Mouse (Mus musculus) kidney, postnatal 36 days (tissue): Measurements from ENCODE around the gene Chn2.

Experiments
- DNase-seq, 2 experiments: peaks; one replicate each; pipeline ENCODE4 v3.0.0; 2021 to 2022; ENCODE audit warnings: mixed read lengths in 2 of 2

The Chn2 gene

DNA sequence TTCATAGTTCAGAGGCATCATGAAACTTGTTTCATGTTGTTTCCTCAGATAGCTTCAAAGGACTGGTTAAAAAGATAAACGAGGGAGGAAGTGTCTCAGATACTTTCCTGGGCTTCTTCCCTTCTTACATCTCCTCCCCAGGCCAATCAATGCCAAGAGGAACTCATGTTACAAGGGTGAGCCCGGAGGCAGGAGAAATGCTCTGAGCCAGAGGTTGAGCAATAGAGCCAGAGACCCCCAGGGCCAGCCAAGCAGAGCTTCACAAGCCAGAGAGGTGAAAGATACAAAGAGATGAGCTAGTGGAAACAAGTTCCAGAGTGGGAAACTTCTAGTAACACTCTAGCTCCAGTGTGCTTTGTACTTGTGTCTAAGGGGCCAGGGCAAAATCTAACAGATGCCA, 38.9 kb downstream of the Chn2 start:
- DNase-seq: no peak

DNA sequence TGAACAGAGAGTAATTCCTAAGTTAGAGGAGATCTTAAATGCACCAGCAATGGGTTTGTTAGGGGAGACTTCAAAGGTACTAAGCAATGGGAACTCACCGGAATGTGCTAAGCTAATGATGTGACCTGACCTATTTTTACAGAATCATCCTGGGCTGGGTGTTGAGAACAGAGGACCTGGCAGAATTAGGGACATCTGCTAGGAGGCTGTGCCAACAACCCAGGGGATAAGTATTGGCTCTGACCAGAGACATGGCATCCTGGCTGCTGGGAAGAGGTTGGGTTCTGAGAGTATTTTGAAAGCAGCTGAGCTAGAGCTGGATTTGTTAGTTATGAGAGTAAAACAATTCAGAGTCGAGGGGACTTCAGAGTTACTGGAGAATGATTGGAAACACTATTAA, 40.5 kb downstream of the Chn2 start:
- no peak for DNase-seq

DNA sequence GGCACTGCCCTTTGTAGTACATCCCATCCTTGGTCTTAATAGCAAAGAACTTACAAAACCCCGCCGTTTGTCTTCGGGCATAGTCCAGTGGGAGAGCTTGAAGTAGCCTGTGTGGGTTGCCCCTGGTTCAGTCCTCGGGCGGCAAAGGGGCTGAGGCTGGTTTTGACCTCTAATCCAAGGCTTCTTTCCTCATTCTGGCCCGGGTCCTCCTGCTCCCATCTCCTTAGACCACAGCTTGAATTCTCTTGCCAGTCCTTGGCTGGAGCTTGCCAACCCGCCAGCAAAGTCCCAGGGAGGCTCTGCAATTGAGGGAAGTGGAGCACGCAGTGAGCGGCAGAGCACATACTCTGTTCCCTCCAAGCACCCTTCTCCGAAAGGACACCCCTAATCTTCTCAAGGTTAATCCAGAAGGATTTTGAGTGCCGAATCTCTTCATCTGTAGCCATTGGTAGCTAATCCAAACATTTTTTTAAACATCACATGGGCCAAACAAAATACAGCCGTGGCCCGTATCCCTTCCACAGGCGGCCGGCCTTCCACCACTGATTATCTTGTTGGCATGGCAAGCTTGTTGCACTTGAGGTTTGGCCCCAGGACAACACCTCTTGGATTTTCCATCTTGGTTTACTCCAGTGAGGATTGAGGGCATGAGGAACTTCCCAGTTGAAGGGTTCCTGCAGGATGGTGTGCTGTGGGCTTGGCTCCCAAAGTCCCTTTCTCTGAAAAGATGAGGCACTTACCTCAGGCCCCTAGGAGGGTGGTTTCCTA, 41.3 kb downstream of the Chn2 start:
- no peak for DNase-seq

DNA sequence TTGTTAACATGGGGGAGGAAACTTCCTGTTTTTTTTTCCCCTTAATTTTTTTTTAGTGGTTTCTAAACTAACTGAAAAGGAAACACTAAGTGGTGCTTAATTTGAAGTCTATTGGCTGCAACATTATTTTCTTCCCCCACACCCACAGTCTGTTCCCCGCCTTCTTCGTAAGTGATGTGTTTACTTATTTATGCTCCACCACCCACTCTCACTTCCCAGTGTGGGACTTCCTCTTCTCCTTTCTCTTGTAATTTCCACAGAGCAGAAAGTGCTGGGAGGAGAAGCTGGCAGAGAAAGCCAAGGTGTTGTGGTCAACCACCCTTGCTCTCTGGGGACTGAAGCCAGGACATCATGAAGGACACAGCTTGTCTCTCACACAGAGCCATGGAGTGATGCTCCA, 43.2 kb downstream of the Chn2 start:
- DNase-seq: peak; percentile 35 to 57

DNA sequence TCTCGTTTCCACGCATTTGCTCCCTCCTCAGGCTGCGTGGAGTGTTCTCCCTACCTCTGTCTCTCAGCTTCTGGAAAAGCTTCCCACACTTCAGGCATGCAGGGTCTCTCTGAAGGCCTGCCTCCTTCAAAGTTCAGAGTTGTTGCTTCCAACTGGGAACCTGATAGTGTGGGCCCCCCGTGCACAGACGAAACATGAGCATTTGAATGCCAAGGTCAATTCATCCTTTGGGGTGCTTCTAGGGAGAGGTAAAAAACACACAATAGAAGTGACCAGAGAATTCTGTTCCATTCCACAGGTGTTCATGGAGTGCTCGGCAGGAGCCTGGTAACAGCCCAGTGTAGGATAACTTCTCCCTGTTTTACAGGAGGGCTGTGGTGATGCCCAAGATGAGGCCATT, 44.7 kb downstream of the Chn2 start:
- no peak for DNase-seq

DNA sequence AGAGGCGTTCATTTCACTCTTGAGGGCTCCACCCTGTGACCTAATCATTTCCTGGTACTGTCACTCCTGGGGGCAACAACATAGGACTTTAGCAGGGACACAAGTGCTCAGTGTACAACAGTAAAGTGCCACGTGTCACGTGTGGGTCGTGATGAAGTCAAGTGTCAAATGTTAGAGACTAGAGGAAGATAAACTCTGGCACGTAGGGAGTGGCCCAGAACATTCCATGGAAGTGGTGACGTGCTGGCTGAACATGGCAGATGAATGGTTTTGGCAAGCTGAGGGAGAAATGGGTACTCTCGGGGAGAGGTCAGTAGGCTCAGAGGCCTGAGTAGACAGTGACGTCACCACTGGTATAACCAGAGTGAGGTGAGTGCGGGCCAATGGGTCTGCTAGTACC, 45.7 kb downstream of the Chn2 start:
- peak in 1 of 2 experiments; percentile 38 for DNase-seq

DNA sequence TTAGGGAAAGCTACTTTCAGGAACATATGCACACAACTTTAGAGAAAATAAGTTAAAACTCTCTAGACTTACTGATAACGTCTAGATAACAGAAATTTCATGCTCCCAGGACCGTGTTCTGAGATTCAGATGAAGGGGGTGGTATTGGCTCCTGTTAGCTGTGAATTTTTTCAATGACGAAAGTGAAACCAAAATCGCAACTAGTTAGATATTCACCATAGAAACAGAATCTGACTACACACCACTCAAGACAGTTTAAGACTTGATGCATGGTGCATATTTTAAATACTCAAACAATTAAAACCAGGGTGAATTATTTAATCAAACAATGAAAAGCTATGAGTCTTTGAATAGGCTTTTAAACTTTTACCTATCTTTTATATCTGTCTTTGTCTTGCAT, 48.8 kb downstream of the Chn2 start:
- no peak for DNase-seq

DNA sequence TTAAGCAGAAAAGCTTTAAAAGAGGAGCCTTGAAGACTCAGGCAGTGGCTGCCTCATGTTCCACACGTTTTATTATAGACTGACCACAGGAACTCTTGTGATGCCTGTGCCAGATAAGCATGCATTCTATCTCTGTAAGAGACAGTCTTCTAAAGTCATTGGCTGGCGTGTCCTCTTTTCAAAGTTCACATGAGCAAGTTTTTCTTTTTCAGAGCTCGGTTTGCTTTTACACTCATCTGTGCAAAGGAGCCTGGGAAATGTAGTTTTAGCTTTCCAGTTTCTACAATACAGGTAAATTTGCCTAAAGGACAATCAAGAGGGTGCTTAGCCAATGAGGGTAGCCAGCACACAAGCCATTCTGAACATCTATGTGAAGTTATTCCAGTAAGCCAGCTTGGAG, 51.5 kb downstream of the Chn2 start:
- DNase-seq: no peak

DNA sequence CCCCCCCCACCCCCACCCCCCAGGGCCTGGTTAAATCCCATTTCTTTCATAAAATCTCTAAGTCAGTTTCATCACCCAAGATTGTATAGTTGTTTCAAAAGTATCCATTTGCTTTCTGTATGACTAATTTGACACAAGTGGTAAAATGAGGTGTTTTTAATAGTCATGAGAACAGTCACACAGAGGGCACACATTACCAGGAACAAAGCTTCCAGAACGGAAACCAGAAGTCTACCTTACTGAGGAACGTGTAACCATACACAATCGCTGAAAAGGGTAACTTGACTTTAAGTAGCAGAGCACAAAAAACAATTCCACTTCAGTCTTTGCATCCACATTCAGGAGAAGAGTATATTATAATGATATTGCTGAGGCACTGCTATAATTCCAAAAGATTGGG, 53.6 kb downstream of the Chn2 start:
- no peak for DNase-seq

DNA sequence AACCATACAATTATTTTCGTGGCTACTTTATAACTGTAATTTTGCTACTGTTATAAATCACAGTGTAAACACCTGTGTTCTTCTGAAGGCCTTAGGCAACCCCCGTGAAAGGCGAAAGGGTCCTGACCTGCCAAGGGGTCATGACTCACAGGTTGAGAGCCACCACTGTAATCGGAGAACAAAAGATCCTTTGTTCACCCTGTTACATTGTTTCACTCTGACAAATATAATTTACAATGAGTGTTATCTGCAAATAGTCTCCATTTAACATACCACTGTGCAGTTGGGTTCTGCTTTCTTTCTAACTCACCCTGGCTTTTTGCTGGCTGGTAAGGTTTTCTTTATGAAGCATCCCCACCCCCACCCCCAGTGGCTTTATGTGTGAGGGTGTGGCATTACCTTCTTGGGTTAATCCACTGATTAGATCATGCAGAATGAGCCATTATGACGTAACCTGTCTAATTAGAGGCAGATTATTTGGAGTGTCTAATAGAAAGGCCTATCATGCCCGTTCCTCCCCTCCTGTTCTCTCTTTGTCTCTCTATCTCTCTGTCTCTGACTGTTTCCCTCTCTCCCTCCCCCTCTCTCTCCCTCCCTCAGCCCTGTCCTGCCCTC, 56.9 kb downstream of the Chn2 start:
- DNase-seq: no peak

DNA sequence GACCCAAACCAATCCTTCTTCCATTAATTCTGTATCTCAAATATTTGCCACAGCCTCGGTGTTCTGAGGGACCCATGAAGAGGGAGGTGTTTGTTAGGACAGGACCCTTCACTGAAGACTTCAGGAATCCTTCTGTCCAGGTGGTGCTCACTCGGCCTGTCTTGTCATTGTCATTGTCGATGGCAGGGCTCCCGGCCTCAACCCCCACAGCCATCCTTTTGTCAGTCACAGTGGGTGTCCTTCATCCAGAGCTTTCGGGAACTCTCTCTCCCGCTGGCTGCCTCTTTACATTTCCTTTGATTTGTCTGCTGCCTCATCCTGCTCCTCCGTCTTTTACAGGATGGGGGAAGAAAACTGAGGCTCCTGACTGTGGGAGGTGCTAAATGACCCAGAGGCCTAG, 57.5 kb downstream of the Chn2 start:
- no peak for DNase-seq

DNA sequence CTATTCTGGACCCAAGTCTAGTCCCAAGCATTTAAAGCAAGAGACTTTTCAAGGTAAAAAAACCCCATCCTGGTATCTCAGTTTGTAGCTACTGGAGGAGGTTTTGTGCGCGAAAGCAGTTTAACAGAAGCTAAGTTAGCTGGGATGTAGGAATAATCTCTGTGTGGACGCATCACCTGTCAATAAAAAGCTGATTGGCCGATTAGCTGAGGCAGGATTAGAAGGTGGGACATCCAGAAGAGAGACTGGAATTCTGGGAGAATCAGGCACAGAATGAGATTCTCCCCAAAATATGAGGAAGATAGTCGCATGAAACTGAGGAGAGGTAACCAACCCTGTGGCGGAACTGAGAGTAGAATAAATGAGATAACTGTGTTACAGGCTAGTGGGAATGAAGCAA, 59.0 kb downstream of the Chn2 start:
- no peak for DNase-seq

DNA sequence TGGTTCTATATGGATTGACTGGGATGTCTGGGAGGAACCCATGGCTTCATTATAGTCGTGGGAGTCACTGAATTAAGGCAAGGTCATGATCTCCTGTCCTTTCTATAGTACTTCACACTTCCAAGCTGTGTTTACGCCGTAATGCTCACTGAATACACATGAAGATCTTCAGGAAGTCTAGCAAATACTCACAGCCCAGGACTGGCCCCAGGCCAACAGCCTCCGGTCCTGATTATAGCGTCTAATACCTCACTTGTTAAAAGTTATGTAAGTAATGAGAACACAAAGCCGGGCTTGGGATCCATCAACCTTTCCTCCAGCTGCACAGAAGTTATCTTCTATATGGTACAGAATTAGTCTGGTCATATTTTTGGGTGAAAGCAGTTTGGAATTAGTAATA, 60.3 kb downstream of the Chn2 start:
- peak; percentile 73 to 81 for DNase-seq

DNA sequence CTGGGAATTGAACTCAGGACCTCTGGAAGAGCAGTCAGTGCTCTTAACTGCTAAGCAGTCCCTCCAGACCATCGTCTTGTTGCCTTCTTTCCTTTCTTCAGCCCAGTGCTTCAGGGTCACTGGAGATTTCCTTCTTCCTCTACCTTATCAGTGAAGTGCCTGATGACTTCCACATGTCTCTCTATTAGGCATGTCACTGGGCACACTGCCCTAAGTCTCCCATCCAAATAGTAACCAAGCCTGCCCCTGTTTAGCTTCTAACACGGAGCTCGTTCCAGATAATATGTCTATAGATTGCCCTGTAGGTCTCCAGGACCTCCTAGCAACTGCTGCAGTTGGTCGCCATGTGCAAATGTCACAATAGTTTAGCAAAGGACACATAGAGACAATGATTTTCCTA, 62.9 kb downstream of the Chn2 start:
- DNase-seq: no peak

DNA sequence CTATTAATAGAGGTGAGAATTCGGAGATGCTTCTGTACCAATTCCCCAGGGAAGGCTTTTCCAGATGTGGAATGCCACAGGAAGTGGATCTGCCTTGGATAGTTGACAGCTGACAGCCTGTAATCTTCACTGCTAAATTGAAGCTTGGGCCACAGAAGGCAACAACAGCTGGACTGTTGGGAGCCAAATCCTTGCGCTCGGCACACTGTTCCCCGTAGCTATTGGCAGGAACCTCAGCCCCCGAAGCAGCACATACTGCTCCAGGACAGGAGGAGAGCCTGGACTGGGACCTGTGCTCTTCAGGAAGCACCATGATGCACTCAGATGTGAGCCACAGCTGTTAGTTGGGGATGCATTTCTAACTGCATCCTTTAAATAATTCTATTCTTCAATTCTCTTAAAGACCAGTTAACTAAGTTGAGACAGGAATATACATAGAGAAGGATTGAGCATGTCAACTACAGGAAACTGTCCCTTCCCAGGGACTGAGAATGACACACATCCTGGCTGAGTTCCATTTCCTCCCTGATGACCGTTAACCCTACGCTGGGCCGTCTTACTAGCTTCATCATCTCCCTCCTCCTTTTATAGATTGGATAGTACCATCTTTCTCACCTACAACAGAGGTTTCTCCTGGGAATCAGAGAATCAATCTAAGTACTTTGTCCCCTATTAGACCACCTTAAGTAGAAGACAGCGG, 64.1 kb downstream of the Chn2 start:
- DNase-seq: peak in 1 of 2 experiments; percentile 40

DNA sequence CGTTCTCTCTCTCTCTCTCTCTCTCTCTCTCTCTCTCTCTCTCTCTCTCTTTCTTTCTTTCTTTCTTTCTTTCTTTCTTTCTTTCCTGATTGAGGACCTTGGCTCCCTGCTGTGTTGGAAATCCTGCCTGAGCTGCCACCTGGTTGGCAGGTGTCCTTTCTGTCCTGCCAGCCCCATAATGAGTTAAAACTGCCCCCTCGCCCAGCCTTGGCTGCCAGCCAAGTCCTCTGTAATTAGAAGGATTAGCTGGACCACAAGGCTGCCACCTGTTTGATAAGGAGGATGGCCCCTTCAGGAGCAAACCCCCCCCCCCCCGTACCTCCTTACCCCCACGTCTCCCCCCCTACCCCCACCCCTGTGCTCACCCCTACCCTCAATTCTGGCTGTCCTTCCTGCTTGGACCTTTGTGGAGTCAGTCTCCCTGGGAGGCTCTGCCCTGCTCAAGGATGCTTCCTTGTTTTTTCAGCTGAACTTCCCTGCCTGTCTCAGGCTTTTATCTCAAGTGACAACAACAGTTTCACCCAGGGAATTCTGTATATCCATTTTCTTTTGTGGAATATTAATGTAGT, 72.1 kb downstream of the Chn2 start:
- DNase-seq: peak in 1 of 2 experiments; percentile 46

DNA sequence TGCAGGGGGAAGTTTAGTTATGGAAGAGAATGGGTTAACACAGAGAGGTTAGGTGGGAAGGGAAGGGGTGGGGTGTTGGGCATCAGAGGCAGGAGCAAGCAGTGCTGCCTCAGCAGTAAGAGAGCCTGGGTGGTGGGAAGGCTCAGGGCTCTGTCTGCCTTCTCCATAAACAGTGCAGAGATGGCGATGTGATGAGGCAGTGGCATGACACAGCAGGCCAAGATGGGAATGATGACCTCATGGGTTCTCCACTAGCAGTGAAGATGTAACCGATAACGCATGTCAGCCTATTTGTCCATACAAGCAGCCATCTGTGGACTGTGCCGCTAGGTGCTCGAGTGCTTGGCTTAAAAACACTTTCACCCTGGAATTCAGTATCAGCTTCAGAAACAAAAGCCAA, 74.0 kb downstream of the Chn2 start:
- no peak for DNase-seq

DNA sequence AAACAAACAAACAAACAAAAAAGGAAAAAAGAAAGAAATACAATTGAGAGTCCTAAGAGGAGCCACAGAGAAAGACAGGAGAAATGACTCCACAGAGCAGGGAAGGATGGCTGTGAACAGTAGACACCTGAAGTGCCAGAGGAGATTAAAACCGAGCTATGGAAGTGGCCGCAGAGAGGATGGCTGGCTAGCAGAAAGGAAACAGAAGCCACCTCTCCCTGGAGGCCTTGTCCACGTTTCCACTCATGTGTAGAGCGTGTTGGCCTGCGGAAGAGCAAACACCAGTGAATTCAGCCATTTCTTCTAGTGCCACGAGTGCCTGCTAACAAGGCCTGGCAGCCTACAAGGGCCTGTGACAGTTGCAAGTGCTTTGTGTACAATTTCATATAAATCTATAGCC, 75.1 kb downstream of the Chn2 start:
- DNase-seq: no peak

DNA sequence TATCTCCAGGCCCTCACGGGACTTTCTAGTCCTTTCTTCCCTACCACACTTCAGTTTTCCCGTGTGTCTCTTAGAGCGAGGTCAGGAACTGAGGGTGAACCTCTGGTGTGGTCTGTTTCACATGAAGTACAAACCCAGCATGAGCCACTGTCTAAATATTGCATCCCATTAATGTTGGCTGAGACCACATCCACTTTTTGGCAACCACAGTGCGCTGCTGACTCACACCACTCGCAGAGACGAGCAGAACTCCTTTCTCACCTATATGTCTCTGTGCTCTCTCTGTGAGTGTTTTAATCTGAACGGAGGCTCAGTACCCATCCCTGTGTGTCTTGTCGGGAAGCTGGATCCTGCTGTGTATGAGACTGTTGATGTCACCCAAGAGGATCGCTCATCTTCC, 76.9 kb downstream of the Chn2 start:
- no peak for DNase-seq

DNA sequence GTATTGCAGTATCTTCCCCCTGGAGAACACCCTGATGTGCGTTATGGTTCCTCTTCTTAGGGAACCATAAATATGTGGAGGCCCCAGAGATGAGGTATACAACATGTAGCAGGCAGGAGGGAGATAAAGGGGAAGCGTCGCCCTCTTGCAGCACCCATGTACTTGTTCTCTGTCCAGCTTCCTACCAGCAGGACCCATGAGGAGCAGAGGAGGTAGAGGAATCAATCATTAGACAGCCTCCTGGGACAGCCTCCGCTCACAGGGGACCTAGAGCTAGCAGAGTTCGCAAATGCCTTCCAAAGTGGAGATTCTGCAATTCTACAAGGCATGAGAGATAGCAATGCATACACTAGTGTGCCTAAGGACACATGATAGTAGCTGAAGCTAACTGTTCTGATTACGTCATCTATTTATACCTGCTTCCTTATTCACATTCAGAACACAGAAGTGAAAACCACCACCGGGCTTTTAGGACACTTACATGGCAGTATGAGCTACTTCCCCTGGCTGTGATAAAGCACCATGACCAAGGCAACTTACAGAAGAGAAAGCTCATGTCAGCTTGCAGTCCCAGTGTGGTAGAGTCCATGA, 77.7 kb downstream of the Chn2 start:
- no peak for DNase-seq

DNA sequence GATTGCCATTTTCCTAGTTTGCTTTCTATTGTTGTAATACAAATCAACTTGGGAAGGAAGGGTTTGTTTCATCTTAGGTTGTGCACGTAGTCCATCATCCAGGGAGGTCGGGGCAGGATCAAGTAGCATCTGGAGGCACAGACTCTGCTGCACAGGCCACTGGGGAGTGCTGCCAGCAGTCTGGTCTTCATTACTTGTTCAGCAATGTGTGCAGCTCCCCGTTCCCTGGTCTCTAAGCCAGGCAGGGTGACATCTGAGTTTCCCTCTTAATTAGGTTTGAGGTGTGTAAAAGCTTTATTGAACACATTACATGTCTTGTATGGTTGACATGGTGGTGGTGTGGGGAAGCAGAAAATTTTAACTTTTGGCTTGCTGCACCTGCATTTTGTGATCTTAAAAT, 79.0 kb downstream of the Chn2 start:
- DNase-seq: no peak

DNA sequence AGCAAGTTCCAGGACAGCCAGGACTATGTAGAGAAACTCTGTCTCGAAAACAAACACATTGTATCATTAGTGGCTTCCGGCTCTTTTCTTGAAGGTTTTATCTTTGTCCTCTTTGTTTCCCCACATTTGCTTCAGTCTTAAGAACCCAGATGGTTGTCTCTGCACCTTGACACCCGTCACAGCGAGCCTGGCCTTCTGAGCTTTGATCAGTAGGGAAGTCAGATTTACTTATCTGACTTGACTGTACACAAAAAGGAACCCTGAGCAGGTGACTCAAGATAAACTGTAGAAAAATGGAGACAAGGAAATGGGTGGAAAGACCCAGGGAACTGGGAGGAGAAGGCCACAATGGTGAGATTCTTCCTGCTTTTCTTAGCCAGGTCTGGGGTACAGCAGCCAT, 79.5 kb downstream of the Chn2 start:
- no peak for DNase-seq

DNA sequence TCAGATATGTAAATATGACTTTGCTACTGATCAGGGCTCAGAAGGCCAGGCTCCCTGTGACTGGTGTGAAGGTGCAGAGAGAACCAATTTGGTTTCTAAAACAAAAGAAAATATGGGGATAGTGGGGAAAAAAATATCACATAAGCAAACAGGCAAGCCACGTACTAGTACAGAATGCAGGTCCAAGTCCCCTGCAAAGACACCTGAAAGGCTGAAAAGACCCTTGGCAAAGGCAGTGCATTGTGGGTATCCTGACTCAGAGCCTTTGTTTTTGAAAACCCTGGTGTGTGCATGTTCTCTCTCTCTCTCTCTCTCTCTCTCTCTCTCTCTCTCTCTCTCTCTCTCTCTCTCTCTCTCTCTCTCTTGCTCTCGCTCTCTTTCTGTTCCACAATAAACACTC, 80.1 kb downstream of the Chn2 start:
- no peak for DNase-seq
